Mouse (Mus musculus): ENCODE measurements at regions not wholly inside any gene's neighbourhood (a gene's known extent, or its start where the extent isn't known, plus 50 kb on each side); places are given as distances from the start of the nearest gene placed in this dataset.

GRCm38 (mm10) chr3:50888571-50889210 is 335.6 kb upstream of the Noct start:
- DNase-seq: peak; percentile 47 to 53

- DNase-seq: peak; percentile 46 to 57
These were observed 333.7 kb upstream of the Noct start for GRCm38 (mm10) chr3:50890537-50890936.

GRCm38 (mm10) chr3:50898179-50898578 is 326.1 kb upstream of the Noct start:
- no peak for DNase-seq

- peak; percentile 28 to 53 for DNase-seq
These were observed 324.4 kb upstream of the Noct start for GRCm38 (mm10) chr3:50899830-50900350.

- no peak for DNase-seq
These were observed 323.7 kb upstream of the Noct start for GRCm38 (mm10) chr3:50900566-50900965.

- no peak for DNase-seq
These were observed 322.9 kb upstream of the Noct start for GRCm38 (mm10) chr3:50901321-50901720.

GRCm38 (mm10) chr3:50902933-50903332 is 321.3 kb upstream of the Noct start:
- DNase-seq: peak; percentile 53 to 55

GRCm38 (mm10) chr3:50904716-50905116 is 319.5 kb upstream of the Noct start:
- peak; percentile 79 to 85 for DNase-seq

GRCm38 (mm10) chr3:50905274-50905992 is 318.8 kb upstream of the Noct start:
- DNase-seq: peak; percentile 28 to 31

GRCm38 (mm10) chr3:50905993-50906831 is 318.0 kb upstream of the Noct start:
- peak; percentile 96 to 98 for DNase-seq

- peak in 1 of 2 experiments; percentile 40 for DNase-seq
These were observed 311.2 kb upstream of the Noct start for GRCm38 (mm10) chr3:50912980-50913518.

GRCm38 (mm10) chr3:50914866-50915365 is 309.3 kb upstream of the Noct start:
- DNase-seq: no peak

GRCm38 (mm10) chr3:50916305-50916854 is 307.9 kb upstream of the Noct start:
- DNase-seq: no peak

GRCm38 (mm10) chr3:50922347-50922746 is 301.9 kb upstream of the Noct start:
- DNase-seq: no peak

GRCm38 (mm10) chr3:50922832-50923231 is 301.4 kb upstream of the Noct start:
- DNase-seq: no peak

GRCm38 (mm10) chr3:50923327-50923726 is 300.9 kb upstream of the Noct start:
- peak; percentile 26 to 29 for DNase-seq

- no peak for DNase-seq
These were observed 296.9 kb upstream of the Noct start for GRCm38 (mm10) chr3:50927318-50927717.

- no peak for DNase-seq
These were observed 295.2 kb upstream of the Noct start for GRCm38 (mm10) chr3:50929013-50929412.

GRCm38 (mm10) chr3:50932397-50933089 is 291.7 kb upstream of the Noct start:
- peak; percentile 80 to 84 for DNase-seq

GRCm38 (mm10) chr3:50933090-50933443 is 291.2 kb upstream of the Noct start:
- no peak for DNase-seq

- DNase-seq: no peak
These were observed 284.6 kb upstream of the Noct start for GRCm38 (mm10) chr3:50939602-50940001.

- no peak for DNase-seq
These were observed 283.6 kb upstream of the Noct start for GRCm38 (mm10) chr3:50940656-50941055.
